Mouse (Mus musculus): Measurements from ENCODE around the gene Hhat. TPM values are rescaled to one million over a fixed set of nuclear protein-coding genes. Genes with fewer than 3 reads are reported as not detected.

Hhat gene
- polyA plus RNA-seq, 1 experiment from 2014 or later: 3.6 TPM

- no peak for ATAC-seq (ENCODE audit: low FRiP score, low TSS enrichment)
- H3K4me2 ChIP-seq (replicated peaks; ENCODE audit: low read depth): no peak overlapping the region
- H3K27ac ChIP-seq (replicated peaks): no peak overlapping the region
- H3K9ac ChIP-seq (ENCODE audit: low read length): no peak overlapping the region
- H3K36me3 ChIP-seq (ENCODE audit: control insufficient read depth, insufficient read depth, low read length): no peaks in the 10 kb centered on the region
- no peak for DNase-seq (ENCODE audit: low spot score)
- TF ChIP-seq CTCF (IDR thresholded peaks at IDR 0.05; ENCODE audit: low read depth) (no peak), EP300 (optimal IDR thresholded peaks at IDR 0.05) (no peak)
- H3K27me3 ChIP-seq (ENCODE audit: control insufficient read depth, insufficient read depth, low read length): no peaks in the 10 kb centered on the region
- no peaks in the 10 kb centered on the region for H3K4me1 ChIP-seq (replicated peaks; ENCODE audit: control insufficient read depth, insufficient read depth)
- no peaks in the 10 kb centered on the region for H3K9me3 ChIP-seq (ENCODE audit: control insufficient read depth, low read length)
- WGBS: 60% methylated on average over 5 of the region's 5 CpGs
- no peak overlapping the region for H3K4me3 ChIP-seq (ENCODE audit: low read depth, low read length)
Observed at GRCm38 (mm10) chr1:192663092-192663491, 107.9 kb downstream of the Hhat start.

- Histone ChIP-seq H3K9ac (ENCODE audit: low read length) (no peak overlapping the region), H3K4me2 (replicated peaks; ENCODE audit: low read depth) (no peak overlapping the region), H3K27ac (replicated peaks) (no peak overlapping the region), H3K36me3 (ENCODE audit: control insufficient read depth, insufficient read depth, low read length) (no peaks in the 10 kb centered on the region), H3K4me3 (ENCODE audit: low read depth, low read length) (no peak overlapping the region), H3K4me1 (replicated peaks; ENCODE audit: control insufficient read depth, insufficient read depth) (no peaks in the 10 kb centered on the region), H3K9me3 (ENCODE audit: control insufficient read depth, low read length) (no peaks in the 10 kb centered on the region), H3K27me3 (ENCODE audit: control insufficient read depth, insufficient read depth, low read length) (no peaks in the 10 kb centered on the region)
- DNase-seq (ENCODE audit: low spot score) (no peak), ATAC-seq (ENCODE audit: low FRiP score, low TSS enrichment) (no peak)
- no peak for TF ChIP-seq EP300 (optimal IDR thresholded peaks at IDR 0.05)
- no peak for TF ChIP-seq CTCF (IDR thresholded peaks at IDR 0.05; ENCODE audit: low read depth)
Observed at GRCm38 (mm10) chr1:192661612-192662011, 109.4 kb downstream of the Hhat start.

GRCm38 (mm10) chr1:192657417-192657816 lies 113.6 kb downstream of the Hhat start:
- DNase-seq (ENCODE audit: low spot score) (no peak), ATAC-seq (ENCODE audit: low FRiP score, low TSS enrichment) (no peak)
- Histone ChIP-seq H3K27ac (replicated peaks) (no peak overlapping the region; the same call in 1 of the 2 replicates), H3K4me1 (replicated peaks; ENCODE audit: control insufficient read depth, insufficient read depth) (no peaks in the 10 kb centered on the region), H3K4me2 (replicated peaks; ENCODE audit: low read depth) (no peak overlapping the region), H3K9ac (ENCODE audit: low read length) (no peak overlapping the region), H3K27me3 (ENCODE audit: control insufficient read depth, insufficient read depth, low read length) (no peaks in the 10 kb centered on the region), H3K36me3 (ENCODE audit: control insufficient read depth, insufficient read depth, low read length) (no peaks in the 10 kb centered on the region), H3K9me3 (ENCODE audit: control insufficient read depth, low read length) (no peaks in the 10 kb centered on the region), H3K4me3 (ENCODE audit: low read depth, low read length) (no peak overlapping the region)
- TF ChIP-seq EP300 (optimal IDR thresholded peaks at IDR 0.05) (no peak), CTCF (IDR thresholded peaks at IDR 0.05; ENCODE audit: low read depth) (no peak)
- 57% methylated on average over 6 of the region's 6 CpGs for WGBS

- 69% methylated on average over 8 of the region's 8 CpGs for WGBS
- Histone ChIP-seq H3K27ac (replicated peaks) (no peak overlapping the region), H3K4me3 (ENCODE audit: low read depth, low read length) (no peak overlapping the region), H3K4me2 (replicated peaks; ENCODE audit: low read depth) (no peak overlapping the region), H3K9me3 (ENCODE audit: control insufficient read depth, low read length) (no peaks in the 10 kb centered on the region), H3K4me1 (replicated peaks; ENCODE audit: control insufficient read depth, insufficient read depth) (no peaks in the 10 kb centered on the region), H3K36me3 (ENCODE audit: control insufficient read depth, insufficient read depth, low read length) (no peaks in the 10 kb centered on the region), H3K9ac (ENCODE audit: low read length) (no peak overlapping the region), H3K27me3 (ENCODE audit: control insufficient read depth, insufficient read depth, low read length) (no peaks in the 10 kb centered on the region)
- TF ChIP-seq EP300 (optimal IDR thresholded peaks at IDR 0.05) (no peak), CTCF (IDR thresholded peaks at IDR 0.05; ENCODE audit: low read depth) (no peak)
- ATAC-seq (ENCODE audit: low FRiP score, low TSS enrichment) (no peak), DNase-seq (ENCODE audit: low spot score) (no peak)
Observed at GRCm38 (mm10) chr1:192651981-192652605, 118.9 kb downstream of the Hhat start.

GRCm38 (mm10) chr1:192650586-192650985 lies 120.4 kb downstream of the Hhat start:
- H3K9me3 ChIP-seq (ENCODE audit: control insufficient read depth, low read length): no peaks in the 10 kb centered on the region
- ATAC-seq (ENCODE audit: low FRiP score, low TSS enrichment) (no peak), DNase-seq (ENCODE audit: low spot score) (no peak)
- H3K27me3 ChIP-seq (ENCODE audit: control insufficient read depth, insufficient read depth, low read length): no peaks in the 10 kb centered on the region
- H3K36me3 ChIP-seq (ENCODE audit: control insufficient read depth, insufficient read depth, low read length): no peaks in the 10 kb centered on the region
- WGBS: 68% methylated on average over 7 of the region's 7 CpGs
- no peak overlapping the region for H3K4me2 ChIP-seq (replicated peaks; ENCODE audit: low read depth)
- no peak for TF ChIP-seq EP300 (optimal IDR thresholded peaks at IDR 0.05)
- no peak for TF ChIP-seq CTCF (IDR thresholded peaks at IDR 0.05; ENCODE audit: low read depth)
- no peak overlapping the region for H3K9ac ChIP-seq (ENCODE audit: low read length)
- no peaks in the 10 kb centered on the region for H3K4me1 ChIP-seq (replicated peaks; ENCODE audit: control insufficient read depth, insufficient read depth)
- no peak overlapping the region for H3K4me3 ChIP-seq (ENCODE audit: low read depth, low read length)
- no peak overlapping the region for H3K27ac ChIP-seq (replicated peaks)

- H3K36me3 ChIP-seq (ENCODE audit: control insufficient read depth, insufficient read depth, low read length): no peaks in the 10 kb centered on the region
- no peak overlapping the region for H3K4me3 ChIP-seq (ENCODE audit: low read depth, low read length)
- TF ChIP-seq CTCF (IDR thresholded peaks at IDR 0.05; ENCODE audit: low read depth) (no peak), EP300 (optimal IDR thresholded peaks at IDR 0.05) (no peak)
- WGBS: 88% methylated on average over 4 of the region's 4 CpGs
- no peak overlapping the region for H3K27ac ChIP-seq (replicated peaks)
- DNase-seq (ENCODE audit: low spot score) (no peak), ATAC-seq (ENCODE audit: low FRiP score, low TSS enrichment) (no peak)
- no peaks in the 10 kb centered on the region for H3K27me3 ChIP-seq (ENCODE audit: control insufficient read depth, insufficient read depth, low read length)
- no peaks in the 10 kb centered on the region for H3K4me1 ChIP-seq (replicated peaks; ENCODE audit: control insufficient read depth, insufficient read depth)
- no peak overlapping the region for H3K9ac ChIP-seq (ENCODE audit: low read length)
- no peaks in the 10 kb centered on the region for H3K9me3 ChIP-seq (ENCODE audit: control insufficient read depth, low read length)
- H3K4me2 ChIP-seq (replicated peaks; ENCODE audit: low read depth): no peak overlapping the region
Observed at GRCm38 (mm10) chr1:192650023-192650422, 121.0 kb downstream of the Hhat start.

Data from stomach, postnatal 0 days (tissue).